Mouse (Mus musculus): ENCODE results near the gene Cnn2. TPM values are rescaled to one million over a fixed set of nuclear protein-coding genes. Genes with fewer than 3 reads are reported as not detected.

Gene Cnn2
- polyA plus RNA-seq, 1 experiment, result 1,011 TPM

DNA sequence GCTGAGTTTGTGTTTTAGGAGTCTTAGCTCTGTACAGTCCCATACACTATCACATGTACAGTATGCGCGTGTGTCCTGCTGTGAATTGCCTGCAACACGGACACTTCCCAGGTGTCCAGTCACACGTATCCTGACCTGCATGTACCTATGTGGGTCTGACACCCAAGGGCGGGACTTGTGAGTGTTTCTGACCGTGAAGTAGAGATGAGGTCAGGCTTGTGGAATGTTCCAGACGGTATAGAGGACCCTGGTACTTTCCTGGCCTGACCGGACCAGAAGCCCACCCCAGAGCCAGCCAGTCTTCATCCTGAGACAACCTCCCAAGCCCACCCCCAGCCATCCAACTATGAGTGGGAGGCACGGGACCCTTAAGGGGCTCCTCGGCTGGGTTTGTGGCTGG lies 27.2 kb downstream of the Cnn2 start:
- Histone ChIP-seq H3K36me3 (replicated peaks; ENCODE audit: low read length) (peaks cover 90% of the 10 kb centered on the region), H3K4me3 (replicated peaks) (peak overlapping the region; percentile 76), H3K4me1 (peaks cover 83% of the 10 kb centered on the region), H3K27me3 (replicated peaks) (no peaks in the 10 kb centered on the region), H3K9me3 (no peaks in the 10 kb centered on the region)
- TF ChIP-seq FLI1 (IDR thresholded peaks at IDR 0.05; ENCODE audit: low read length), result no peak
- no peak for TF ChIP-seq GATA1 (IDR thresholded peaks at IDR 0.05; ENCODE audit: borderline replicate concordance, low read length)

DNA sequence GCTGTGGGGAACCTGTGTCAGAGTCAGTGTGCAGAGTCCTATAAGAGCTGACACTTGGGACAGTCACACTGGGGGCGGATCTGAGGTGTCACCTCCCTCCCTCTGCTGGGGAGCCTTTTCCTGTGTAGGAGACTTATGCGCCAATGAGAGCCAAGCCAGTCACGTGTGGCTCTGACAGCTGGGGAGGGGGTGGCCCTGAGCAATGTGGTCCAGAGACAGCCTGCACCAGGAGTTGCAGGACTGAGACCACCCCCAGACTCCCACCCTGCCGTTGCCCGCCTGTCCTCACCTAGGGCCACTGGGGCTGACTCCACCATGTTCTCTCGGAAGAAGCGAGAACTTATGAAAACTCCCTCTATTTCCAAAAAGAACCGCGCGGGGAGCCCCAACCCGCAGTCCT lies 28.1 kb downstream of the Cnn2 start, which contains the start of gene Arhgap45:
TSS of gene Arhgap45 (plus strand) at position 143 of the 400 bp plus-strand sequence.
- H3K36me3 ChIP-seq (replicated peaks; ENCODE audit: low read length), result peaks cover 90% of the 10 kb centered on the region
- H3K27me3 ChIP-seq (replicated peaks), result no peaks in the 10 kb centered on the region
- H3K4me1 ChIP-seq, result peaks cover 87% of the 10 kb centered on the region
- H3K4me3 ChIP-seq (replicated peaks), result peak within 1 kb of the TSS; percentile 97
- H3K9me3 ChIP-seq, result no peaks in the 10 kb centered on the region
- TF ChIP-seq FLI1 (IDR thresholded peaks at IDR 0.05; ENCODE audit: low read length) (no peak), GATA1 (IDR thresholded peaks at IDR 0.05; ENCODE audit: borderline replicate concordance, low read length) (no peak)

DNA sequence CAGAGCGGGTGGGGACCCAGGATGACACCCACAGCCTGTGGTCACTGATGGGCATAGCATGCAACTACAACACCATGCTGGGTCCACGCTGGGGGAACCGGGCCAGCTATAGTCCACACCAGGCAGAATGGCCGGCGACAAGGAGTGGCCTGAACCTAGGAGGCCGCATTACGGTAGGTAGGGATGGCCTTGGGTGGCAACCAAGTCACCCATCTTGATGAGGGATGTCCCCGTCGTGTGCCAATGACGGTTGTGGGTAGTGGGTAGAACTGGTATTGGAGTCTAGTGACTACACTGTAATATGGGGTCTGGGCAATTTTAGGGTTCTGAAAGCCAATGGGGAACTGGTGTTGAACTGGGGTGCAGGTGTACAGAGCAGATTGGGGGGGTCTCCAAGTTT lies 28.5 kb downstream of the Cnn2 start:
- peaks cover 90% of the 10 kb centered on the region for H3K36me3 ChIP-seq (replicated peaks; ENCODE audit: low read length)
- no peaks in the 10 kb centered on the region for H3K27me3 ChIP-seq (replicated peaks)
- TF ChIP-seq GATA1 (IDR thresholded peaks at IDR 0.05; ENCODE audit: borderline replicate concordance, low read length) (no peak), FLI1 (IDR thresholded peaks at IDR 0.05; ENCODE audit: low read length) (no peak)
- H3K4me3 ChIP-seq (replicated peaks), result peak overlapping the region; percentile 97
- peaks cover 87% of the 10 kb centered on the region for H3K4me1 ChIP-seq
- H3K9me3 ChIP-seq, result no peaks in the 10 kb centered on the region

DNA sequence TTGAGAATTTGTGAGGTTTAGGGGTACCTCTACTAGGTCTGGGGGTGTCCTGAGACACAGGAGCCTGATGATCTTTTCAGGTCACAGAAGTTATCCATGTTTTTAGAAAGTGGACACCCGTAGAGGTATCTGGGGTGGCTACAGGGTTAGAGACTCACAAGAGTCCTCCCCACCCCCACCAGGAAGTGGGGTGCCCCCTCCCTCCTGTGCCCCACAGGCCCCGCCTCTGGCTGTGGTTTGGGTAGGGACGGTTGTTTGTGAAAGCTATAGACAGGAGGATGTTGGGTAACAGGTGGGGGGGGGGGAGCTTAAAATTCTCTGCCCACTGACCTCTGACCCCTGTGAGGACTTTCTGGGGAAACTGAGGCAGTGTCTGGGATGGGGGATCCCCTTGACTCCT lies 29.0 kb downstream of the Cnn2 start:
- Histone ChIP-seq H3K36me3 (replicated peaks; ENCODE audit: low read length) (peaks cover 90% of the 10 kb centered on the region), H3K27me3 (replicated peaks) (no peaks in the 10 kb centered on the region), H3K4me1 (peaks cover 87% of the 10 kb centered on the region), H3K9me3 (no peaks in the 10 kb centered on the region), H3K4me3 (replicated peaks) (peak overlapping the region; percentile 97)
- TF ChIP-seq GATA1 (IDR thresholded peaks at IDR 0.05; ENCODE audit: borderline replicate concordance, low read length) (no peak), FLI1 (IDR thresholded peaks at IDR 0.05; ENCODE audit: low read length) (no peak)

DNA sequence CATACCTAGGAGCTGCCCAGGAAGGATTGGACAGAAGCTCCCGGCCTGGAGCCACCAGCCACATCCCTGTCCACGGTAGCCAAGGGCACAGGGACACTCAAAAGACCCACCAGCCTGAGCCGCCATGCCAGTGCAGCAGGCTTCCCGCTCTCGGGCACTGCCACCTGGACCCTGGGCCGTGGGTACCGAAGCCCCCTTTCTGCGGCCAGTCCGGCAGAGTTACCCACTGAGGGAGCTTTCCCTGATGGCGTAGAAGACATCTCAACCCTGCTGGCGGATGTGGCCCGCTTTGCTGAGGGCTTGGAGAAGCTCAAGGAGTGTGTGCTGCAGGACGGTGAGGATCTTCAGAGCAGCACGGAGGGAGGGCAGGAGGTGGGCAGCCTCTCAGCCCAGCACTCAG lies 29.4 kb downstream of the Cnn2 start:
- Histone ChIP-seq H3K36me3 (replicated peaks; ENCODE audit: low read length) (peaks cover 90% of the 10 kb centered on the region), H3K27me3 (replicated peaks) (no peaks in the 10 kb centered on the region), H3K4me3 (replicated peaks) (peak overlapping the region; percentile 97), H3K4me1 (peaks cover 90% of the 10 kb centered on the region), H3K9me3 (no peaks in the 10 kb centered on the region)
- TF ChIP-seq GATA1 (IDR thresholded peaks at IDR 0.05; ENCODE audit: borderline replicate concordance, low read length) (no peak), FLI1 (IDR thresholded peaks at IDR 0.05; ENCODE audit: low read length) (no peak)

DNA sequence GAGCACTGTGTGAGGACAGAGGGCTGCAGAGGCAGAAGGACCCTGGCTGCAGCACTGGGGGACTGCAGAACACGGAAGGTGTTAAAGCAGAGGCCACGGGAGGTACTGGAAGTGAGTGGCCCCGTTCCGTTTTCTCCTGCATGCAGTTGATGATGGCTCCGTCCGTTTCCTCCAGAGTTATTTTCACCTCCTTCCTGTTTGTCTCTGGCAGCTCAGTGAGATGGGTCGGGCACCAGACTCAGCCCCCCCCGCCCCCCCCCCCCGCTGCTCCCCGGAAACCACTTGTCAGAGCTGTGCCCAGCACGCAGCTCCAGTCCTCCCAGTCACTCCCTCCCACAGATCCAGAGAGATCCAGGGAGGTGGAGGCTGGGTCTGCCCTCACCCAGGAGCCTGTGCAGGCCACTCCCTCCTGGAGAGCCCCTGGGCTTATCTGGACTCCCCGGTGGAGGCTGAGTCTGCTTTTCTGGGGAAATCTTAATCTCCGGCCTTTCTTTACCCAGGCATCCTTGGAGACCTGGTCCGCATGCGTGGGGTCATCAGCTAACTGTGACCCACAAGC lies 30.4 kb downstream of the Cnn2 start:
- H3K4me1 ChIP-seq, result peaks cover 92% of the 10 kb centered on the region
- peak overlapping the region; percentile 92 for H3K4me3 ChIP-seq (replicated peaks)
- peaks cover 90% of the 10 kb centered on the region for H3K36me3 ChIP-seq (replicated peaks; ENCODE audit: low read length)
- TF ChIP-seq GATA1 (IDR thresholded peaks at IDR 0.05; ENCODE audit: borderline replicate concordance, low read length) (no peak), FLI1 (IDR thresholded peaks at IDR 0.05; ENCODE audit: low read length) (no peak)
- H3K9me3 ChIP-seq, result no peaks in the 10 kb centered on the region
- no peaks in the 10 kb centered on the region for H3K27me3 ChIP-seq (replicated peaks)

DNA sequence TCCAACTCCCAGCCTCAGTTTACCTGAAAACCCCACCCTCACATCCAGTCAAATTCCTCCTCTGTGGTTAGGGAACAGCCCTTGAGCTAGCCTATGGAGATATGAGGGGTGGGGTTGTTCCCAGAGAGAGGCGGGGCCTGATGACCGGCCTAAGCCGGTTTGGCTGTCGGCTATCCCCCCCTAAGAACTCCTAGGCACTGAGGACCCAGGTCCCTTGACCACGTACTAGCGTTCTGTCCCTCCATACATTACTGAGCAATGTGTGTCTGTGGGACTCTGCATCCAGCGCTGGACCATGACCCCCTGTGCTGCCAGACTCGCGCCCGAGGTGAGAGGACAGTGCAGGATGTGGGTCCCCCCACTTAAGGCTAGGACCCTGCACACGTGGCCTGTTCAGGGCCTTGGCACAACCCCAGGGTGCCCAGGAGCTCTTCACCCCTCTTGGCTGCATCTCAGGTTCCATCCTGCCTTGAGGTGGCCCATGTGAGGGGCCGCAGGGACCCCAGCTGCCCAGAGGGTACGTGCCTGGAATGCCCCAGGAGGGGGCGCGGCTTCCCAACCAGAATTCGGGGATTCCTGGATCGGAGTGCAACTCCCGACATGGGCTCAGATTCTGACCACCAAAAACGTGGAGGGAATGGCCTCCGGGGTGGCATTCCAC lies 31.2 kb downstream of the Cnn2 start:
- H3K27me3 ChIP-seq (replicated peaks), result no peaks in the 10 kb centered on the region
- H3K4me1 ChIP-seq, result peaks cover 92% of the 10 kb centered on the region
- H3K4me3 ChIP-seq (replicated peaks), result peak overlapping the region; percentile 92
- no peaks in the 10 kb centered on the region for H3K9me3 ChIP-seq
- no peak for TF ChIP-seq GATA1 (IDR thresholded peaks at IDR 0.05; ENCODE audit: borderline replicate concordance, low read length)
- no peak for TF ChIP-seq FLI1 (IDR thresholded peaks at IDR 0.05; ENCODE audit: low read length)
- H3K36me3 ChIP-seq (replicated peaks; ENCODE audit: low read length), result peaks cover 90% of the 10 kb centered on the region

DNA sequence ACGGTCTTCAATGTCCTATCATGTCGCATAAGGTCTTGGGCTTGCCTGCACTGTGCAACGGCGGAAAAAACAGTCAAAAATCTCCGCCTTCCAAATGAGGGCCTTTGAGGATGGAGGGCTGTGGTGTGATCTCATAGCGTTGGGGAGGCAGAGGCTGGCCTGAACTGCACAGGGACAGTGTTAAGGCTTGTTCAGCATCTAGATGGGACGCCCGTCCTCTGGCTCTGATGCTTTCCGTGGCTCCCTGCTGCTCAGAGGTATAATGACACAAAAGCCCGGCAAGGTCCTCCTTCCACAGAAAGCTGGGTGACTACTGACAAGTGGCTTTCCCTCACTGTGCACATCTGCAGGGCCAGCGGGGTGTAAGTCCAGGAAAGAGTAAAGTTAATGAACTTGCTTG lies 31.8 kb downstream of the Cnn2 start:
- Histone ChIP-seq H3K4me3 (replicated peaks) (peak overlapping the region; percentile 92), H3K9me3 (no peaks in the 10 kb centered on the region), H3K4me1 (peaks cover 92% of the 10 kb centered on the region), H3K27me3 (replicated peaks) (no peaks in the 10 kb centered on the region), H3K36me3 (replicated peaks; ENCODE audit: low read length) (peaks cover 90% of the 10 kb centered on the region)
- TF ChIP-seq GATA1 (IDR thresholded peaks at IDR 0.05; ENCODE audit: borderline replicate concordance, low read length) (no peak), FLI1 (IDR thresholded peaks at IDR 0.05; ENCODE audit: low read length) (no peak)

DNA sequence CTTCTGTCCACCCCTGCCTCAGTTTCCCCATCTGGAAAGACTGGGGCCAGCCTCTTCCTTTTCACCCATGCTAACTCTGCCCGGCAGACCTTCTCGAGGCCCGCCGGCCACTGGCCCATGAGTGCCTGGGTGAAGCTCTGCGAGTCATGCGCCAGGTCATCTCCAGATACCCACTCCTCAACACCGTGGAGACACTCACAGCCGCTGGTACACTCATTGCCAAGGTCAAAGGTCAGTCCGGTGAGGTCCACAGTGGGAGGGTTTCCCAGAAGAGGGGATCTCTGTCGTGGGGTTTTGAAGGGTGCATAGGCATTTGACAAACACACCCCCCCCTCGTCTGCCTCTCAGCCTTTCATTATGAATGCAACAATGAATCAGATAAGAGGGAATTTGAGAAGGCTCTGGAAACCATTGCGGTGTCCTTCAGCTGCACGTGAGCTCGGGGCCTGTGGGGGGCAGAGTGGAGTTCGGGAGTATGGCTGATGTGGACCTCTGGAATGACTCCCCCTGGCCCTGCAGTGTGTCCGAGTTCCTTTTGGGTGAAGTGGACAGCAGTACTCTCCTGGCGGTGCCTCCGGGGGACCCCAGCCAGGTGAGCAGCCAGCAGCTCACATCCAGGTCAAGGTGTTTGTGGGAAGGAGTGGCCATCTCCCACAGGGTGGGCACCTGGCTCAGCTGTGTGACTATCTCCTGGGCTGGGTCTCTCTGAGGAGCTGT lies 32.4 kb downstream of the Cnn2 start:
- peaks cover 90% of the 10 kb centered on the region for H3K36me3 ChIP-seq (replicated peaks; ENCODE audit: low read length)

DNA sequence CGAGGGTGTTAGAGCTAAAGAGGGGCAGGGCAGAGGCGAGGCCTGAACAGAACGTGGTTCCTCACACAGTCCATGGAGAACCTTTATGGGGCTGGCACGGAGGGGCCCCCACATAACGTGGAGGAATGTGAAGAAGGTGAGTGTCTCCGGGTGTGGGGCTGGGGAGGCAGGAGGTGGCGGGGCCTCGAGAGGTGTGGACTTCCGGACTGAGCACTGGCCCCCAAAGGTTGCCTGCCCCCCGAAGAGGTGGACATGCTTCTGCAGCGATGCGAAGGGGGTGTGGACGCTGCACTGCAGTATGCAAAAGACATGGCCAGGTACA lies 32.9 kb downstream of the Cnn2 start:
- Histone ChIP-seq H3K36me3 (replicated peaks; ENCODE audit: low read length) (peaks cover 90% of the 10 kb centered on the region), H3K9me3 (no peaks in the 10 kb centered on the region), H3K4me3 (replicated peaks) (peak overlapping the region; percentile 92), H3K4me1 (peaks cover 92% of the 10 kb centered on the region), H3K27me3 (replicated peaks) (no peaks in the 10 kb centered on the region)
- no peak for TF ChIP-seq GATA1 (IDR thresholded peaks at IDR 0.05; ENCODE audit: borderline replicate concordance, low read length)
- no peak for TF ChIP-seq FLI1 (IDR thresholded peaks at IDR 0.05; ENCODE audit: low read length)

More for the DNA sequence above, 32.4 kb downstream of the Cnn2 start:
- Histone ChIP-seq H3K4me3 (replicated peaks) (peak overlapping the region; percentile 92), H3K9me3 (no peaks in the 10 kb centered on the region), H3K4me1 (peaks cover 92% of the 10 kb centered on the region), H3K27me3 (replicated peaks) (no peaks in the 10 kb centered on the region)
- TF ChIP-seq FLI1 (IDR thresholded peaks at IDR 0.05; ENCODE audit: low read length), result no peak
- TF ChIP-seq GATA1 (IDR thresholded peaks at IDR 0.05; ENCODE audit: borderline replicate concordance, low read length), result no peak

Data from megakaryocyte, embryonic 14.5 days (primary cell).